Mouse (Mus musculus) heart, postnatal 0 days (tissue): ENCODE results near the gene Rgs8. TPM values are rescaled to one million over a fixed set of nuclear protein-coding genes. Genes with fewer than 3 reads are reported as not detected.

ENCODE experiments used
- ATAC-seq: fragments of 200-750 bp; cut with Nextera tagmentation; 2 replicates; pipeline ENCODE4 v1.8.0; 2017; ENCODE audit warnings: low read depth, moderate number of reproducible peaks, moderate library complexity; ENCODE audit not compliant: insufficient read depth
- DNase-seq: peaks from one replicate; pipeline ENCODE4 v3.0.0-alpha.2; 2016; ENCODE audit warnings: low spot score
- H3K27ac ChIP-seq: fragments of 300-500 bp; sonication (generic); 2 replicates; pipeline ENCODE4 v1.5.1; 2014; ENCODE audit warnings: low read depth, mild to moderate bottlenecking
- H3K27me3 ChIP-seq: fragments of 300-500 bp; sonication (generic); 2 replicates; pipeline ENCODE4 v1.6.1; 2014; ENCODE audit warnings: low read length, mixed read lengths; ENCODE audit not compliant: control insufficient read depth, insufficient read depth
- H3K36me3 ChIP-seq: fragments of 300-500 bp; sonication (generic); replicated peaks from 2 replicates; pipeline ENCODE4 v1.6.1; 2014; ENCODE audit warnings: low read length, mixed read lengths; ENCODE audit not compliant: control insufficient read depth, insufficient read depth
- H3K4me1 ChIP-seq: fragments of 300-500 bp; sonication (generic); 2 replicates; pipeline ENCODE4 v1.6.1; 2014; ENCODE audit warnings: antibody characterized with exemption; ENCODE audit not compliant: control insufficient read depth, insufficient read depth
- H3K4me2 ChIP-seq: fragments of 300-500 bp; sonication (generic); 2 replicates; pipeline ENCODE4 v1.6.1; 2014; ENCODE audit warnings: low read depth, mild to moderate bottlenecking, low read length, moderate library complexity
- H3K4me3 ChIP-seq: fragments of 300-500 bp; sonication (generic); 2 replicates; pipeline ENCODE4 v1.5.1; 2014; ENCODE audit warnings: low read depth, low read length
- H3K9ac ChIP-seq: fragments of 300-500 bp; sonication (generic); replicated peaks from 2 replicates; pipeline ENCODE4 v1.6.1; 2014; ENCODE audit warnings: low read depth, low read length, mixed read lengths
- H3K9me3 ChIP-seq: fragments of 300-500 bp; sonication (generic); replicated peaks from 2 replicates; pipeline ENCODE4 v1.6.1; 2016; ENCODE audit warnings: low read length; ENCODE audit not compliant: control insufficient read depth
- CTCF ChIP-seq: IDR thresholded peaks from 2 replicates; pipeline ENCODE4 v1.5.1; 2016; ENCODE audit warnings: antibody characterized with exemption, control low read depth, low read depth
- EP300 ChIP-seq: IDR thresholded peaks from 2 replicates; pipeline ENCODE4 v1.6.1; 2016; ENCODE audit warnings: antibody characterized with exemption, low read depth
- WGBS: fragments of 180-500 bp; shearing (Covaris S2); extraction: QIAGEN DNeasy Blood & Tissue Kit; methylation state at CpG from one replicate; pipeline ENCODE4 v1.1.7; 2014; 5-methylcytosine and 5-hydroxymethylcytosine counted together
- polyA plus RNA-seq: library from polyadenylated mRNA; unstranded; fragments of >200 nt; fragmentation: Nextera tagmentation; extraction: Ambion mirVana; gene quantifications from 2 replicates; pipeline ENCODE4 v1.2.1, GENCODE M21; 2015
- total RNA-seq: library from RNA; depleted of rRNA; stranded (reverse); fragments of >200 nt; gene quantifications from 2 replicates; pipeline ENCODE4 v1.2.3, GENCODE M21; 2014; ENCODE audit warnings: low replicate concordance

Rgs8 gene
- total and polyA plus RNA-seq, 2 experiments from 2014 or later, result 0.03 TPM; not detected in 1

GRCm38 (mm10) chr1:153696093-153696492 lies 43.3 kb downstream of the Rgs8 start:
- Histone ChIP-seq H3K27ac (no peak overlapping the region), H3K27me3 (no peaks in the 10 kb centered on the region), H3K36me3 (no peaks in the 10 kb centered on the region), H3K4me2 (no peak overlapping the region), H3K9me3 (no peaks in the 10 kb centered on the region), H3K9ac (no peak overlapping the region), H3K4me1 (no peaks in the 10 kb centered on the region), H3K4me3 (no peak overlapping the region)
- ATAC-seq (no peak), DNase-seq (no peak)
- TF ChIP-seq EP300 (no peak), CTCF (no peak)
- 92% methylated on average over 11 of the region's 11 CpGs for WGBS

- 78% methylated on average over 4 of the region's 4 CpGs for WGBS
- no peak overlapping the region for H3K27ac ChIP-seq
- H3K4me2 ChIP-seq, result no peak overlapping the region
- no peaks in the 10 kb centered on the region for H3K4me1 ChIP-seq
- ATAC-seq, result no peak
- TF ChIP-seq EP300, result no peak
- TF ChIP-seq CTCF, result no peak
- no peak overlapping the region for H3K9ac ChIP-seq
- no peaks in the 10 kb centered on the region for H3K27me3 ChIP-seq
- H3K36me3 ChIP-seq, result no peaks in the 10 kb centered on the region
- no peak overlapping the region for H3K4me3 ChIP-seq
- no peaks in the 10 kb centered on the region for H3K9me3 ChIP-seq
- DNase-seq, result no peak
These were observed 43.7 kb downstream of the Rgs8 start for GRCm38 (mm10) chr1:153696541-153696940.

- Histone ChIP-seq H3K9ac (no peak overlapping the region), H3K4me2 (no peak overlapping the region), H3K4me3 (no peak overlapping the region), H3K27ac (no peak overlapping the region), H3K4me1 (no peaks in the 10 kb centered on the region), H3K27me3 (no peaks in the 10 kb centered on the region), H3K36me3 (no peaks in the 10 kb centered on the region), H3K9me3 (no peaks in the 10 kb centered on the region)
- DNase-seq (no peak), ATAC-seq (no peak)
- TF ChIP-seq EP300 (no peak), CTCF (no peak)
- WGBS, result 75% methylated on average over 16 of the region's 16 CpGs
These were observed 44.9 kb downstream of the Rgs8 start for GRCm38 (mm10) chr1:153697581-153698251.

- no peak overlapping the region for H3K4me3 ChIP-seq
- no peak overlapping the region for H3K27ac ChIP-seq
- peaks cover 4% of the 10 kb centered on the region; the same call in 1 of the 2 replicates for H3K4me1 ChIP-seq
- H3K27me3 ChIP-seq, result no peaks in the 10 kb centered on the region
- H3K9me3 ChIP-seq, result no peaks in the 10 kb centered on the region
- H3K4me2 ChIP-seq, result no peak overlapping the region
- no peak for TF ChIP-seq EP300
- TF ChIP-seq CTCF, result no peak
- WGBS, result 56% methylated on average over 7 of the region's 7 CpGs
- H3K36me3 ChIP-seq, result no peaks in the 10 kb centered on the region
- no peak overlapping the region for H3K9ac ChIP-seq
- no peak for DNase-seq
- no peak for ATAC-seq
These were observed 45.7 kb downstream of the Rgs8 start for GRCm38 (mm10) chr1:153698311-153699084.

GRCm38 (mm10) chr1:153700448-153701063 lies 47.7 kb downstream of the Rgs8 start:
- 84% methylated on average over 11 of the region's 11 CpGs for WGBS
- H3K9me3 ChIP-seq, result no peaks in the 10 kb centered on the region
- no peak overlapping the region for H3K27ac ChIP-seq
- no peak for TF ChIP-seq CTCF
- no peak for TF ChIP-seq EP300
- H3K4me3 ChIP-seq, result no peak overlapping the region
- no peak for ATAC-seq
- no peak overlapping the region for H3K9ac ChIP-seq
- H3K36me3 ChIP-seq, result no peaks in the 10 kb centered on the region
- H3K4me1 ChIP-seq, result peaks cover 12% of the 10 kb centered on the region
- H3K27me3 ChIP-seq, result no peaks in the 10 kb centered on the region
- H3K4me2 ChIP-seq, result no peak overlapping the region
- DNase-seq, result no peak
